8 mouse cellular contexts compared by ENCODE assay signal in the genomic region with DNA sequence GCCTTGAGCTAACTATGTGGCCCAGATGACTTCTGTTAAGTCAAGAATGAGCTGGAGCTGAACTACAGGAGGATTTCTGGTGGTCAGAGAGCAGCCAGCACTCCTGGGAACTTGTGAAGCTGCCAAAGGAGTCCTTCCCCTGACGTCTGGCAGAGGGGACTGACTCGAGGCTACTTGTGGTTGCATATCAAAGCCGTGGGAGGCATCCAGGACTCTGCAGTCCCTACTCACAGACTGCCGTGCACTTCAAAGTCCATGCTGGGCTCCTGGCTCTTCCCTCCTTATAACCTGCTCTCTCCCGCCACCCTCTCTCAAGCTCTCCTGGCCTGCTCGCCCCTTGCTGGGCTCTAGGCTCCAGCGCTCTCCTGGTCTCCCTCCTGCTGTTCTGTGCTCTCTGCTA. TPM values are rescaled to one million over a fixed set of nuclear protein-coding genes. Genes with fewer than 3 reads are reported as not detected.
DNase-seq lines count a peak whose midpoint lies in the region; ATAC-seq lines count a peak whose summit lies in the region.

No protein-coding gene starts in this region.

- H3K4me1 ChIP-seq in intestine, embryonic 16.5 days (ENCODE audit: control insufficient read depth, insufficient read depth, low read length), result no peaks in the 10 kb centered on the region; the same call in 1 of the 2 replicates
- H3K4me1 ChIP-seq in intestine, embryonic 15.5 days (replicated peaks), result peaks cover 6% of the 10 kb centered on the region; the same call in 1 of the 2 replicates

- H3K9me3 ChIP-seq in intestine, embryonic 16.5 days (ENCODE audit: control insufficient read depth, low read length), result no peaks in the 10 kb centered on the region
- H3K9me3 ChIP-seq in intestine, embryonic 15.5 days, result no peaks in the 10 kb centered on the region

- peak; percentile 42 for DNase-seq in adrenal gland, postnatal 10 days
- no peak for DNase-seq in adrenal gland, postnatal 25 days
- DNase-seq in ovary, adult 18-20 months (ENCODE audit: low spot score), result peak; percentile 16
- no peak for DNase-seq in ovary, postnatal 36 days (ENCODE audit: low spot score)
- no peak for DNase-seq in layer of hippocampus, postnatal 10 days (ENCODE audit: low spot score in 2 of 2)
- DNase-seq in adipocyte (ENCODE audit: low spot score), result no peak

- 58% methylated on average over 7 of the region's 7 CpGs for WGBS in intestine, embryonic 16.5 days
- WGBS in intestine, embryonic 15.5 days, result 38% methylated on average over 7 of the region's 7 CpGs

- peaks cover 4% of the 10 kb centered on the region; the same call in 1 of the 2 replicates for H3K36me3 ChIP-seq in intestine, embryonic 16.5 days (ENCODE audit: control insufficient read depth, insufficient read depth, low read length)
- 0 out of 2 replicates have a peak, but pooled peaks cover 3% of the 10 kb centered on the region for H3K36me3 ChIP-seq in intestine, embryonic 15.5 days

- 0 out of 2 replicates have a peak, but pooled peaks have one; percentile 18 for ATAC-seq in intestine, embryonic 16.5 days
- no peak for ATAC-seq in intestine, embryonic 15.5 days

- H3K27me3 ChIP-seq in intestine, embryonic 16.5 days (replicated peaks; ENCODE audit: control insufficient read depth, insufficient read depth, low read length), result no peaks in the 10 kb centered on the region
- H3K27me3 ChIP-seq in intestine, embryonic 15.5 days (replicated peaks), result no peaks in the 10 kb centered on the region

- H3K27ac ChIP-seq in intestine, embryonic 16.5 days (ENCODE audit: low read length), result no peak overlapping the region
- H3K27ac ChIP-seq in intestine, embryonic 15.5 days, result no peak overlapping the region

- no peak overlapping the region for H3K4me2 ChIP-seq in intestine, embryonic 16.5 days (ENCODE audit: low read depth, low read length)
- H3K4me2 ChIP-seq in intestine, embryonic 15.5 days (replicated peaks), result no peak overlapping the region

- no peak overlapping the region for H3K4me3 ChIP-seq in intestine, embryonic 16.5 days (ENCODE audit: low read length)
- no peak overlapping the region for H3K4me3 ChIP-seq in intestine, embryonic 15.5 days (replicated peaks)

- no peak overlapping the region for H3K9ac ChIP-seq in intestine, embryonic 16.5 days (ENCODE audit: low read depth, low read length)
- H3K9ac ChIP-seq in intestine, embryonic 15.5 days, result no peak overlapping the region

RNA-seq across cellular contexts. Expression of gene Elf2, which starts 30.4 kb away (rescaled TPM):
- 10 to 100 TPM; 84.3 to 94.5 TPM for total RNA-seq in adrenal gland, postnatal 10 days (2021)
- total RNA-seq in adrenal gland, postnatal 25 days (2021), result 84.4 and 88.0 TPM in 2 replicates
- polyA plus RNA-seq in intestine, embryonic 16.5 days (2015; fragmentation: Nextera tagmentation; extraction: Ambion mirVana), result 43.4 and 53.5 TPM in 2 replicates
- 62.8 and 65.4 TPM in 2 replicates for polyA plus RNA-seq in intestine, embryonic 15.5 days (2015; fragmentation: Nextera tagmentation; extraction: Ambion mirVana)
- total RNA-seq in layer of hippocampus, postnatal 10 days (2021), result 10 to 100 TPM; 37.4 to 40.1 TPM

Comparison
In these comparisons a context has a peak if more than half of its experiments do, and no peak if none do; other contexts are left out.
1. DNase-seq: peak in adrenal gland, postnatal 10 days (single experiment) and ovary, adult 18-20 months (single experiment); none in adrenal gland, postnatal 25 days (single experiment), ovary, postnatal 36 days (single experiment), layer of hippocampus, postnatal 10 days (0 of 2) and adipocyte (single experiment).